Comparison of ENCODE assay signal across 11 mouse cellular contexts in genomic region chr2:27746854-27747253, GRCm38 (mm10).
A peak's percentile ranks its signal among the peaks of the same experiment; 100 is the strongest.
DNase-seq lines count a peak whose midpoint lies in the region; ATAC-seq and TF ChIP-seq lines count a peak whose summit lies in the region.
"Had no signal": no experiment of that assay in that cellular context is flagged by ENCODE, and none has a peak within 500 bp of the region (broad histone marks: within the 10 kb centered on the region; RNA-seq: fewer than 3 reads in every experiment).

No protein-coding gene starts in this region.

- H3K36me3 ChIP-seq in neural tube, embryonic 13.5 days = peaks cover 12% of the 10 kb centered on the region; the same call in 1 of the 2 replicates
- H3K36me3 ChIP-seq in hindbrain, postnatal 0 days (ENCODE audit: insufficient read depth, low read length) = no peaks in the 10 kb centered on the region
- H3K36me3 ChIP-seq in stomach, embryonic 16.5 days (ENCODE audit: control insufficient read depth, insufficient read depth, low read length) = peaks cover 5% of the 10 kb centered on the region; the same call in 1 of the 2 replicates

- H3K27ac ChIP-seq in gastrocnemius, adult 2 months = peak overlapping the region; percentile 81
- H3K27ac ChIP-seq in neural tube, embryonic 13.5 days (replicated peaks) = peak overlapping the region; percentile 69; the same call in 1 of the 2 replicates
- peak overlapping the region; percentile 42; the same call in 1 of the 2 replicates for H3K27ac ChIP-seq in hindbrain, postnatal 0 days
- peak overlapping the region; percentile 94 for H3K27ac ChIP-seq in stomach, embryonic 16.5 days (ENCODE audit: low read length)
- H3K27ac ChIP-seq: liver, embryonic 15.5 days had no signal

- H3K9me3 ChIP-seq in neural tube, embryonic 13.5 days = no peaks in the 10 kb centered on the region
- no peaks in the 10 kb centered on the region for H3K9me3 ChIP-seq in hindbrain, postnatal 0 days (ENCODE audit: low read length)
- no peaks in the 10 kb centered on the region for H3K9me3 ChIP-seq in stomach, embryonic 16.5 days (replicated peaks; ENCODE audit: control insufficient read depth, low read length)
- H3K9me3 ChIP-seq: liver, embryonic 15.5 days had no signal

- H3K4me3 ChIP-seq in gastrocnemius, adult 2 months = no peak overlapping the region
- H3K4me3 ChIP-seq in neural tube, embryonic 13.5 days = no peak overlapping the region
- no peak overlapping the region for H3K4me3 ChIP-seq in hindbrain, postnatal 0 days (ENCODE audit: low read length)
- no peak overlapping the region for H3K4me3 ChIP-seq in stomach, embryonic 16.5 days (replicated peaks; ENCODE audit: low read length)
- H3K4me3 ChIP-seq: liver, embryonic 15.5 days had no signal

- intact Hi-C loops in gastrocnemius, adult 2 months (cut with DNase I) = no loop called here
- intact Hi-C loops in gastrocnemius, postnatal 14 days (cut with DNase I; ENCODE audit: low total_unique reads) = loop anchor here (5.0 kb wide), 1 partner anchor 55 kb away; no protein-coding TSS in a partner anchor
- intact Hi-C loops in gastrocnemius, postnatal 36 days (cut with DNase I) = no loop called here

- 56% methylated on average over 2 of the region's 2 CpGs for WGBS in neural tube, embryonic 13.5 days
- WGBS in hindbrain, postnatal 0 days = 45% methylated on average over 2 of the region's 2 CpGs
- WGBS in stomach, embryonic 16.5 days = 74% methylated on average over 2 of the region's 2 CpGs

- no peak overlapping the region for H3K9ac ChIP-seq in neural tube, embryonic 13.5 days
- no peak overlapping the region for H3K9ac ChIP-seq in hindbrain, postnatal 0 days (replicated peaks; ENCODE audit: low read length)
- H3K9ac ChIP-seq in stomach, embryonic 16.5 days (ENCODE audit: low read length) = peak overlapping the region; percentile 29; the same call in 1 of the 2 replicates
- H3K9ac ChIP-seq: liver, embryonic 15.5 days had no signal

- H3K4me1 ChIP-seq in neural tube, embryonic 13.5 days (replicated peaks) = peaks cover 51% of the 10 kb centered on the region
- H3K4me1 ChIP-seq in hindbrain, postnatal 0 days (ENCODE audit: insufficient read depth, low read length) = peaks cover 33% of the 10 kb centered on the region
- peaks cover 57% of the 10 kb centered on the region for H3K4me1 ChIP-seq in stomach, embryonic 16.5 days (ENCODE audit: control insufficient read depth, insufficient read depth, low read length)

- no peak for ATAC-seq in neural tube, embryonic 13.5 days (ENCODE audit: low read depth)
- ATAC-seq in hindbrain, postnatal 0 days = peak; percentile 45
- ATAC-seq in stomach, embryonic 16.5 days (ENCODE audit: insufficient read depth, low FRiP score) = no peak
- ATAC-seq in megakaryocyte-erythroid progenitor cell, adult 5-6 weeks (replicated peaks; ENCODE audit: low FRiP score, low TSS enrichment, poor library complexity, severe bottlenecking) = no peak

- H3K4me2 ChIP-seq in neural tube, embryonic 13.5 days = no peak overlapping the region
- no peak overlapping the region for H3K4me2 ChIP-seq in hindbrain, postnatal 0 days (ENCODE audit: low read depth, low read length)
- H3K4me2 ChIP-seq in stomach, embryonic 16.5 days (ENCODE audit: low read depth, low read length) = no peak overlapping the region
- H3K4me2 ChIP-seq: liver, embryonic 15.5 days had no signal

- no peaks in the 10 kb centered on the region for H3K27me3 ChIP-seq in neural tube, embryonic 13.5 days
- no peaks in the 10 kb centered on the region for H3K27me3 ChIP-seq in hindbrain, postnatal 0 days (ENCODE audit: insufficient read depth, low read length)
- H3K27me3 ChIP-seq in stomach, embryonic 16.5 days (ENCODE audit: control insufficient read depth, insufficient read depth, low read length) = no peaks in the 10 kb centered on the region
- H3K27me3 ChIP-seq: CH12.LX; liver, embryonic 15.5 days had no signal

- DNase-seq in gastrocnemius, adult 2 months = peak; percentile 45
- DNase-seq in gastrocnemius, postnatal 14 days = no peak
- DNase-seq in neural tube, embryonic 10.5 days (ENCODE audit: extremely low spot score, low spot score) = no peak
- peak; percentile 68 for DNase-seq in hindbrain, postnatal 0 days (ENCODE audit: low spot score)
- DNase-seq in gastrocnemius, postnatal 36 days = no peak
- DNase-seq: thymus, adult 2 months had no signal

- TF ChIP-seq CTCF in gastrocnemius, adult 2 months (IDR thresholded peaks at IDR 0.05) = no peak
- no peak for TF ChIP-seq CTCF in hindbrain, postnatal 0 days (IDR thresholded peaks at IDR 0.05; ENCODE audit: low read depth)

Comparison
In these comparisons a context has a peak if more than half of its experiments do, and no peak if none do; other contexts are left out.
1. DNase-seq: peak in gastrocnemius, adult 2 months (single experiment) and hindbrain, postnatal 0 days (single experiment); none in gastrocnemius, postnatal 14 days (single experiment), neural tube, embryonic 10.5 days (single experiment) and gastrocnemius, postnatal 36 days (0 of 2).
2. H3K27ac ChIP-seq: peak in every context shown above with its lines; median percentile 94 in stomach, embryonic 16.5 days; 81 in gastrocnemius, adult 2 months; 69 in neural tube, embryonic 13.5 days; 42 in hindbrain, postnatal 0 days.